Mouse (Mus musculus): ENCODE data around the gene Lrrc26. TPM values are rescaled to one million over a fixed set of nuclear protein-coding genes. Genes with fewer than 3 reads are reported as not detected.
A peak's percentile ranks its signal among the peaks of the same experiment; 100 is the strongest.
"Not testable (repeated sequence)": the region's sequence is repeated elsewhere in the genome, so short reads cannot be mapped to it uniquely, and the experiment has no call there.

Lrrc26 gene
- not detected for total RNA-seq (2021)
- long read RNA-seq = 0 reads

DNA sequence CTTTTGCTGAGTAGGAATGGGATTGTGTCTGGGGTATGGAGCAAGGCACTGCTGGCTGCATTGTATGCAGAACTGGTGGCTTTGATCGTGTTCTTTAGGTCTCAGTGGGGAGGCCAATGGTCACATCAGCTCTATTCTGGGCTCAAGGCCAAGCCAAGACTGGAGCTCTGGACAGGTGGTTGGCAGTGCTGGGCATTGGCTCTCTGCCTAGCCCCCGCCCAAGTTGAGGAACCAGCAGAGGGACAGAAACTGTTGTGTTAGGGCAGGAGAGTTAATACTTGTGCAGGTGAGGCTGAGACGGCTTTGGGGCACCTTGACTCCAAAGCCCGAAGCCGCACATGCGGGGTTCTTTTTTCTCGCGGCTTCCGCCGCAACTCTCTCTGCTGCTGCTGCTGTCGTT is at the start of gene Lrrc26:
TSS of gene Lrrc26 (plus strand) at position 265 of the 400 bp plus-strand sequence.
- DNase-seq (ENCODE audit: low spot score in 2 of 2) = peak; percentile 24 to 47

DNA sequence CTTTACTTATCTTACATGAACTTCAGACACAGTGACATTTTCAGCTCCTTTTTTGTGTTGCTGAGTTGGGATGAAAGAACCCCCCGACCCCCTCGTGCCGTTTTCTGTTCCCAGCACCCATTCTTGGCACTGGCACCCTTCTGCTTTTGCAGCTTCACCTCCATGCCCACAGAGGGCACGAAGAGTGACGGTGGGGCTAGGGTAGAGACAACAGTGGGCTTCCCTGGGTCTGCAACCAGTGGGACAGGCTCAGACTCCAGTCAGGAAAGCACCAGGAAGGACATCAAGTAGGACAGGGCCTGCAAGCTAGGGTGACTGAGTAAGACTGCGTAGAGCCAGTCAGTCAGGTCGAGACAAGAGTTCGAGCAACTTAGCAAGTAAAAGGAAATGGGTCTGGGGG is 49.4 kb upstream of the Lrrc26 start:
- no peak for DNase-seq (ENCODE audit: low spot score in 2 of 2)

DNA sequence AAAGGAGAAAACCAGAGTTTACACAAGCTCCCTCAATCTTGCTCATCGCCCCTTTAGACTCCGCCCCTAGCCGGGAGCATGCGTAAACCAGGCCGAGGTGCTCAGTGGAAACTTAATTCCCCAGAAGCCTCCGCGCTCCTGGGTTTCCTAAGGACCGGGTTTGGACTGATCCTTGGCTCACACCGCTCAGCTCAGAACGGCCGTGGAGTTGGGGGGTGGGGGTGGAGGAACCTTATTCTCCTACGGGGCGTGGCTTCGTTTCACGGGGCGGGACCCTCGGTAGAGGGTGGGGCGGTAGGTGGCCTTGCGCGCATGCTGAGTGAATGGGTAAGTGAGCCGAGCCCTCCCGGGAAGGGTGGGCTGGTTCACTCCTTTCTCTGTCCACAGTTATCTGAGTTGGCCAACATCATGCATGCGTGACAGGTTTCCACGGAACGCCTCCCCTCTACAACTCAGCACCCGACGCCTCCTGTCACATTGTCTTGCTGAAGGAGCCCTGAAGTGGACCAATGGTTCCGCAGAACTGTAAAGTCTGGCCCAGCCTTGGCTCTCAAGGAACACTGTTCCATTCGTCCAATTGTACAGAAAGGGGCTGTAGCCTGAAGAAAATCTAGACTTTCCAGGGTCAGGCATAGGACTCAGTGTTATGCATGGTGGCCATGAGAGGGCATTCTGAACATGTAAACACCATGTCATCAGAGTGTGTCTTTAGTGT is 48.8 kb upstream of the Lrrc26 start:
- DNase-seq (ENCODE audit: low spot score in 2 of 2) = peak; percentile 46 to 66

DNA sequence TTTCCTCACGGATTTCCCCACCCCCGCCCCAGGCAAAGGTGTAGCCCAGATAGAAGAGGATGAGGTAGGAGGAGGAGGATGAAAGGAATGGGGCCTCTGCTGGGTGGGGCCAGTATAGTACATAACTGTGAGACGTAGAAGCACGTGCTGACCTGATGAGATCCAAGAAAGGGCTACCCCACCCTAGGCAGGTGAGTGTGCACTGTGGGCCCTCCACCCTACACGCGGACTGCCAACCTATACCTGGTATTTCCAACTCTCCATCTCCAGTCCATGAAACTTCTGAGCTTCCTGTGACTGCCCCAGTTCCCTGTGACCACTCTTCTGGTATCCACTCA is 48.3 kb upstream of the Lrrc26 start:
- no peak for DNase-seq (ENCODE audit: low spot score in 2 of 2)

DNA sequence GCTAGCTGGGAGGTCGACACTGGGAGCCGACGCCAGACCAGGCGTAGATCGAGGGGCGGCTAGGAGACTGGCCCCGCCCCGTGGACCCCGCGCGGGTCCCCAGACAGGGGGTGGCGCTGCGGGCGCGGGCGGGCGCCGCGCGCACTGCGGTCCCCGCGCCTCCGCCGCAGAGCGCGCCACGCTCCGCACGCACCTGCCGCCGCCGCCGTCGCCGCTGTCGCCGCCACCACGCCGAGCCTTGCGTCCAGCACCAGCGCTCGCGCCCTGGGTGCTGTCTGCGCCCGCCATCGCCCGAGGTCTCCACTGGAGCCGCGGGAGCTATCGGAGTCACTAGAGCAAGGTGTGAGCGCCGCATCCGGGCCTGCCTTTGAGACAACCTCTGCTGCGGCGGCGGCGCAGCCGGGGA is 47.6 kb upstream of the Lrrc26 start, which contains the start of the genes Rnf208 and Cysrt1:
TSS of gene Rnf208 (plus strand) at position 155 of the 406 bp plus-strand sequence.
TSS of gene Cysrt1 (minus strand) at position 352 of the 406 bp plus-strand sequence.
- peak; percentile 35 to 60 for DNase-seq (ENCODE audit: low spot score in 2 of 2)

DNA sequence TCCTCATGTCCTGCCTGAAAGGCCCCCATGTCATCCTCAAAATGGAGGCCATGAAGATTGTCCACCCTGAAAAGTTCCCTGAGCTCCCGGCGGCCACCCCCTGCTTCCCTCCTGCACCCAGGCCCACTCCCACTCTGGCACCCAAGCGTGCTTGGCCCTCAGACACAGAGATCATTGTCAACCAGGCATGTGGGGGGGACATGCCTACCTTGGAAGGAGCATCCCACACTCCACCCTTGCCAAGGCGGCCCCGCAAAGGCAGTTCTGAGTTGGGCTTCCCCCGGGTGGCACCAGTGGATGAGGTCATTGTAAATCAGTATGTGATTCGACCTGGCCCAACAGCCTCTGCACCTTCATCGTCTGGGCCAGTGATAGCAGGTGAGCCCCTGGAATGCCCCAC is 46.4 kb upstream of the Lrrc26 start:
- no peak for DNase-seq (ENCODE audit: low spot score in 2 of 2)

DNA sequence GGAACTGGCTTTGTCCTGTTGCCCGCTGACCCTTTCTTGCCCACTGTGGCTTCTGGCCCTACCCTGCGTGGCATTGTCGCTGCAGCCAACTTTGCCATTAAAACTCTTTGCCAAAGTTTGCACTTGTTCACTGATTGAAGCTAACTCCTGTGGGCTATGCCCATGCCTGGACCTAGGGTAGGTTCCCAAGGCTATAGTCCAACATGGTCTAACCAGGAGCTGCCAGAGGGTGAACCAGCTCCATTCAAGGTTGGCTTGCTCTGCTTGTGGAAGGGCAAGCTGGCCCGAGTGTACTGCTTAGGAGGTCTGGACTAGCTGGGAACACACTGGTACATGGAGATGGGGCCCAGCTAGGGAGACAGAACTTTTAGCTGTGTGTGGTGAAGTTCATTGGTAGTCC is 45.6 kb upstream of the Lrrc26 start:
- DNase-seq (ENCODE audit: low spot score in 2 of 2) = no peak

DNA sequence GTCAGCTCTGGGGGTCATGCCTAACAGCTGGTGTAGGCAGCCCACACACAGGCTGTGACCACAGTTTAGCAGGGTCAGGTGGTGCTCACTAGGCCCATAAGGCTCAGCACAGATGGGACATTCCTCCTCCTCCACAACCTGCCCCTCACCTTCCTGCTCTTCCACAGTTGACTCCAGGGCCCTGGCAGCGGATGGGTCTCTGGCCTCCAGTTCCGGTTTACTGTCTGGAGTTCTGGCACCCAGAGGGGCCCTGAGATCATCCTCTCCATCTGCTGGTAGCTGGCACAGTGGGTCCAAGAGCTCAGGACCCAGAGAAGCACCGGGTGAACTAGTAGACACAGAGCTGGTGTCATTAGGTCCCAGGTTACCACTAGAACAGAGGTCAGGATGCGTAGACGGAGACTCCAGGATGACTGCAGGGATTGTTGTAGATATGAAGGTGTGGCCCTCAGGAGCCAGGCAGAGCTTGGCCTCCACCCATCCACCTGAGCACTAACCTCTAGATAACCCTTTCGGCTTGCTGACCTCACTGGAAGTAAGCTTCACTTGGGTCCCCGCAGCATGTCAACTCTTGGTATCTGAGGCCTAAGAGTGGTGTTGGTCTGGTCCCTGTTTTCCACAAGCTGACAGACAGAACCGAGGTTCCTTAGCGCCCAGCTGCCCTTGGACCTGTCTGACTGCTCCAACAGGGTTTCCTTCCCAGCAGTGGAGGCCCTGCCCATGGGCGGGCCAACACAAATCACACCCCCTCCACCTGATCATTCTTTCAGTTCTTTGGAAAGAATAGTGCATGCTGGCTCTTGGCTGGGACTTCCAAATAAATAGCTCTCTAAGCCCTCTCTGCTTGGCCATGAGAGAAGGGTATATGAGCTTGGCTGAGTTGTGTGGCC is 43.3 kb upstream of the Lrrc26 start, which contains the start of gene AL732309.1:
TSS of gene AL732309.1 (minus strand) at position 681 of the 890 bp plus-strand sequence.
- DNase-seq (ENCODE audit: low spot score in 2 of 2) = no peak

DNA sequence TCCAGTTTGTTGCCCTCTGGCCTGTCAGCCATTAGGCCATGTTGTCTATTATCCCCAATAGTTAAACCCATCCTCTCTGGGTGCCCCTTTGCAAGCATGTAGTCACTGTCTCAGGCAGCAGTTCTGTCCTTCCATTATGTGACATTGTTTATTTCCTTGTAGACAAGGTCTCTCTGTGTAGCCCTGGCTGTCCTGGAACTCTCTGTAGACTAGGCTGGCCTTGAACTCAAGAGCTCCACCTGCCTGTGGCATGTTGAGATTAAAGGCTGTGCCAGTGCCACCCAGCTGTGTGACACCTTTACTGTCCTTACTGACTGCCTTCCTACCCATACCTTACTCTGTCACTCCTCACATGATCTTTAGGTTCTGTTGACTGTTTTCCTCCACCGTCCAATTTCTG is 37.4 kb upstream of the Lrrc26 start:
- no peak for DNase-seq (ENCODE audit: low spot score in 2 of 2)

DNA sequence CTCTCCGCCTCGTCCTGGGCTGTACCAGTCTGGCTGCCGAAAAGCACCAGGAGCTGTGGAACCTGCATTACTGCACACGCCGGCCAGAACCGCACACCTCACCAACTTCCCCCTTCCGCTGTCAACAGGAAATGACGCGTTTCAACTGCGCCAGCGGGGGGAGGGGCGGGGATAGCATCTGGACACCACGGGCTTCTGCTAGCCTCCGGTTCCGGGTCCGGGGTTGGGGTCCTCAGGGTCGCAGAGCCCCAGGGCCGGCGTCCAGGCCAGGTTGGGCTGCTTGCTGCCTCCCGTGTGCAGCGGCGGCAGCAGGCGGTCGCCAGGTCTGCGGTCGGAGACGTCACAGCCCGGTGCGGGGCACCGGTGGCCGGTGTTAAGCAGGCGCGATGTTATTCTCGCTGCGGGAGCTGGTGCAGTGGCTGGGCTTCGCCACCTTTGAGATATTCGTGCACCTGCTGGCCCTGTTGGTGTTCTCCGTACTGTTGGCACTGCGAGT is 34.4 kb upstream of the Lrrc26 start, which contains the start of gene Tmem203:
TSS of gene Tmem203 (plus strand) at position 156 of the 496 bp plus-strand sequence.
- peak; percentile 86 to 89 for DNase-seq (ENCODE audit: low spot score in 2 of 2)

DNA sequence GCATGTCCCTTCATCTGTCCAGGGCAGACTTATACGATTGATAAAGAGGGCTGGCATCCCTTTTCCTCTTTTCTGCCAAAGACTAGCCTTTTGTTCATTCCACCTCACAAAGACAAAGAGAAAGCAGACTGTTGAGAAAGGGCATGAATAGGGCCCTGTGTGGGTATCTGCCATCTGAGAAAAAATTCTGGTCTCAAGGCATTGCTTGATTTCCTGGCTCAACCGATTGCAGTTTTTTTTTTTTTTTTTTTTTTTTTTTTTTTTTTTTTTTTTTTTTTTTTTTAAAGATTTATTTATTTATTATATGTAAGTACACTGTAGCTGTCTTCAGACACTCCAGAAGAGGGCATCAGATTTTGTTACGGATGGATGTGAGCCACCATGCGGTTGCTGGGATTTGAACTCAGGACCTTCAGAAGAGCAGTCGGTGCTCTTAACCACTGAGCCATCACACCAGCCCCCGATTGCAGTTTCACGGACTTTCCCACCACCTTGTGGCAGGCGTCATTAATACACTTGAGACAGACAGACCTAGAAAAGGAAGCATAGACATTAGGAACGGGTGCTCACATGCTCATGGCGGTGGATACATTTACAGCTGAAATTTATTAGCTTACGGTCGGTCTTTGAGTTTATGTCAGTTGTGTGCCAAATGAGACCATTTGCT is 33.1 kb upstream of the Lrrc26 start:
- DNase-seq (ENCODE audit: low spot score in 2 of 2) = peak in 1 of 2 experiments; percentile 52

DNA sequence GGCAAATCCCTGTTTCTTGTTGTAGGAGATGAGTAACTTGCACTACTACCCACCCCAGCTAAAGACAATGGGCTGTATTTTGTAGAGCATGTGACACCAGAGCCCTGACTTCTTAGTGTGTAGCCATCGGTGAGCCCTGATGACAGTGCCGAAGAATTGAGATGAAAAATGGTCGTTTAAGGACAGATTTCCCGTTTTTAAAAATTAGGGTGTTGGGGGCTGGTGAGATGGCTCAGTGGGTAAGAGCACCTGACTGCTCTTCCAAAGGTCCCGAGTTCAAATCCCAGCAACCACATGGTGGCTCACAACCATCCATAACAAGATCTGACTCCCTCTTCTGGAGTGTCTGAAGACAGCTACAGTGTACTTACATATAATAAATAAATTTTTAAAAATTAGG is 32.5 kb upstream of the Lrrc26 start:
- not testable (repeated sequence) for DNase-seq (ENCODE audit: low spot score in 2 of 2)

DNA sequence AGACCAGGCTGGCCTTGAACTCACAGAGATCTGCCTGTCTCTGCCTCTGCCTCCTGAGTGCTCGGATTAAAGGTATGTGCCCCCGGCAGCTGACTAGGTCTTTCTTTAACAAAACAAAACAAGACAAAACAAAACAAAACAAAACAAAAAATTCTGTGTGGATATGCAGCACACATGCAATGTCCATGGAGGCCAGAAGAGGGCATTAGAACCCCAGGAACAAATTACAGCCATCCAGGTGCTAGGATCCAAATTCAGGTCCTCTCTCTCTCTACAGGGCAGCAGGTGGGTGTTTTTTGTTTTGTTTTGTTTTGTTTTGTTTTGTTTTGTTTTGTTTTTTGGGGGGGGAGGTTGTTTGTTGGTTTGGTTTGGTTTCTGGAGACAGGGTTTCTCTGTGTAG is 30.8 kb upstream of the Lrrc26 start:
- no peak for DNase-seq (ENCODE audit: low spot score in 2 of 2)

DNA sequence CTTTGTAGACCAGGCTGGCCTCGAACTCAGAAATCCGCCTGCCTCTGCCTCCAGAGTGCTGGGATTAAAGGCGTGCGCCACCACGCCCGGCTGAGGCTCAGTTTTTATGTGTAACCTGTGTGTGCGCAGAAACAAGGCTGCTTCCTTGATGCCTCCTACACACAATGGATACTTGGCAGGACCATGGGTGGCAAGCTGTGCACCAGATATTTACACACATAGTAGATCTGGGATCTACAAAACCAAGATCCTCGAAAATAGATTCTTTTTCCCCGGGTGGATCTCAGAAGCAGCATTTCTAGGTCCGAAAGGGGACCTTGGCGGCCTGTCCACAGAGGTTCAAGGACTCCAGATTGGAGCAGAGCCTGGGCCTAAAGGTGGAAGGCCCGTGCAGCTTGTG is 27.8 kb upstream of the Lrrc26 start:
- no peak for DNase-seq (ENCODE audit: low spot score in 2 of 2)

DNA sequence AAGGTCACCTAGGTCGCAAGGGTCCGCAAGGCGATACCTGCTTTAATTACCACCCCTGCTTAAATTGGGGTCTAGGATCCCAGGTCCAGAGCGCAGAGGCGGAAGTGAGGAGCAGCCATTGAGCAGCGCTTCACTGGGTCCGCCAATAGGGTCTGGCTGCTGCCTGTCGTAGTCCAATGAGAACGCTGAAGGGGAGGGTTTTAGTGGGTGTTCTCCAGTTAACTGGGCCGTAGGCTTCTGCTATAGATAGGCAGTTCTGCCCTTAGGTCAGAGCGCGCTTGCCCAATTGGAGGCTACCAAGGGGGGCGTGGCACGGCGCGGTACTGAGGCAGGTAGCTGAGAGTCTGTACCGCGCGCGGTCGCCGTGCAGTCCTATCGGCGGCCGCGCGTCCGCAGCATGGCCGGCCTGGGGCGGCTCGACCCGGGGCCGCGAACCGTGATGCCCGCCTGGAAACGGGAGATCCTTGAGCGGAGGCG is 27.4 kb upstream of the Lrrc26 start, which contains the start of gene Tprn:
TSS of gene Tprn (plus strand) at position 328 of the 477 bp plus-strand sequence.
- DNase-seq (ENCODE audit: low spot score in 2 of 2) = peak; percentile 88 to 89

DNA sequence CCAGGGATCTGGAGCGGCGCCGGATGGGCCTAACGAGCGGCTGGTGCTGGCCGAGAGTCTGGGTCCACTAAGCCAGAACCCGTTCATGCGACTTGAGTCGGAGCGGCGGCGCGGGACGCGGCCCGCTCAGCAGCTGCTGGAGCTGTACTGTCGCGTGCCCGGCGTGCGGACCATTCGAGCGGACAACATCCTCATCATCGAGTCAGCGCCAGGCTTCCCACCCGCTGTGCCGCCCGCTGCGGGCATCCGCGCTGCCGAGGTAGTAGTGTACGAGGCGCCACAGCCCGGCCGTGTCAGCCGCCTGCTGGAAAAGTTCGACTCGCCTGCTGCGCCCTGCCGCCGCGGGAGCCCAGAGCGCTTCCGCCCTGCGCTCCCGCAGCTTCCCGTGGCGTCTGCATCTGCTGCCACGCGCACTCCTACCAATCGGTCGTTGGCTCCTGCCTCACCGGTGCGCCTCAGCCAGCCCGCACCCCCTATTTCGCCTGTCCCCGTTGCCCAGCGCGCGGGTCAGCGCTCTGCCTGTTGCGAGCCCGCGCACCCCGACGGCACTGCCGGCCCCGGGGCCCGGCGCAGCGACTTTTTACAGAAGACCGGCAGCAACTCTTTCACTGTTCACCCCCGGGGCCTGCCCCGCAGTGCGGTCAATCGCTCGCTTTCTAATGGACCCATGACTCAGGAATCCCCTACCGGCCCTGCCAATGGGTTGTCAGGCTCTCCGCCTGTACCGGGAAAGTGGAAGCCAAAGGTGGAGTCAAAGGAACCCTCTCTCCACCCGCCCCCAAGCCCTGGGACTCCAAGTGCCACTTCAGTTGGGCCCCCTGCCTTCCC is 26.7 kb upstream of the Lrrc26 start:
- peak in 1 of 2 experiments; percentile 46 for DNase-seq (ENCODE audit: low spot score in 2 of 2)

DNA sequence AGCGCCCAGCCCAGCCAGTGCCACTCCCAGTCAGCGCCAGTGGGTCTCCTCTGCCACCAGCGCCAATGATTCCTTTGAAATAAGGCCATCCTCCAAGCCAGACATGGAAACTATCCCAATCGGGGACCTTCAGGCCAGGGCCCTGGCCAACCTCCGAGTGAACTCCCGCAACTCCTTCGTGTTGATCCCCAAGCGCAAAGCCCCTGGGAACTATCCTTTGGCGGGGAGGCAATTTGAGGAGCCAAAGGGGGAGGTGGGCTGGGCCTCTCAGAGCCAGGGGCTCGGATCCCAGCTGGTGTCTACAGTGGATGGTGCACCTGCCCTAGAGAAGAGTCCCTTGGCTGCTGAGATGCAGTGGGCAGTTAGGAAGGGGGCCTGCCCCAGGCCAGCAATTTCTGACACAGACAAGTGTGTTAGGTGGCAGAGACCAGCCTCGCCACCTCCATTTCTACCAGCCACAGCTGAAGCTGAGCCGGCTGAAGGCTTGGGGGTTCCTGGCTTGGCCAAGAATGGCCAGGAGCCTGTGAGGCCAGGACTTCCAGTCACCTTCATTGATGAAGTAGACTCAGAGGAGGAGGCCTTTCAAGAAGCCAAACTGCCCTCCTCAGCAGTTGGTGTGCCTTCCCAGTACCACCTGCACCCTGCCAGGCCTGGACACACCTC is 26.0 kb upstream of the Lrrc26 start:
- DNase-seq (ENCODE audit: low spot score in 2 of 2) = no peak

DNA sequence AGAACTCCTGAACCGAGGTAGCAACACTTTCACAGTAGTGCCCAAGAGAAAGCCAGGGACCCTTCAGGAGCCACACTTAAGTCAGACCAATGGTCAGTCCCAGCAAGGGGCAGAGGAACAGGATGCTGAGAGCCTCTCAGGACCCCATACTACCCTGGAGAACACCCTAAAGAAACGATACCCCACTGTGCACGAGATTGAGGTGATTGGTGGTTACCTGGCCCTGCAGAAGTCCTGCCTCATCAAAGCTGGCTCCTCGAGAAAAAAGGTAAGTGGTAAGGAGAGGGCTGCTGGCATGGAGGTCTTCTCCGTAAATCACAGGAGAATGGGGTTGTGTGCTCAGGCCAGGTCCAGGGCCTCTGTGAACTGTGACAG is 25.4 kb upstream of the Lrrc26 start:
- DNase-seq (ENCODE audit: low spot score in 2 of 2) = no peak

DNA sequence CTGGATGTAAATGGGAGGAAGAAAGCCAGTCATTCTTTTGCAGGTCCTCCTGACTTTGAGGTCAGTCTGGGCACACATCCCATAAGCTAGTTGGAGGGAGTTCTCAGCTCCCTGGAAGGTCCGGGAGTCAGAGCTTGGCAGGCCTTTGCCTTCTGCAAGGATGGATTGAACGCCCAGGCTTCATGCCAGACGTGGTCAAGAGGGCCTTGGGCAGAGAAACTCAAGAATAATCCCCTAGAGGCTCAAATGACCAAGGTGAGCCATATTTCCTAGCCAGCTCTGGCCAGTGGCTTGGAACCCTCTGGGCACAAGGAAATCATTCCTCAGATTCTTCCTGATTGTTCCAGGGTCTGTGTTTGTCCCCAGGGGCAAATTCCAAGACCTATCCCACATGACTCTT is 24.9 kb upstream of the Lrrc26 start:
- no peak for DNase-seq (ENCODE audit: low spot score in 2 of 2)

Measured in layer of hippocampus, postnatal 10 days (tissue).